Mouse (Mus musculus) spleen, adult 2 months (tissue): ENCODE measurements at regions not wholly inside any gene's neighbourhood (a gene's known extent, or its start where the extent isn't known, plus 50 kb on each side); places are given as distances from the start of the nearest gene placed in this dataset.

Experiments used
- CTCF ChIP-seq: fragments of 200-500 bp; IDR thresholded peaks from 2 replicates; pipeline ENCODE4 v1.5.1; 2011; ENCODE audit warnings: mild to moderate bottlenecking, inconsistent platforms; ENCODE audit not compliant: insufficient read depth, insufficient read length, insufficient replicate concordance; ENCODE audit errors: extremely low read depth
- POLR2A ChIP-seq: fragments of 200-500 bp; IDR thresholded peaks from 2 replicates; pipeline ENCODE4 v1.6.1; 2011; ENCODE audit warnings: low read depth, low read length, inconsistent platforms

GRCm38 (mm10) chr7:129854942-129855341, 263.3 kb downstream of the Wdr11 start:
- TF ChIP-seq CTCF (no peak), POLR2A (no peak)
